Mouse (Mus musculus): Measurements from ENCODE around the gene Olfr620.

The Olfr620 gene

GRCm38 (mm10) chr7:103612434-103612833 lies at the start of gene Olfr620:
Gene Olfr620 (minus strand): TSS chr7:103612534.
- no peak for DNase-seq (ENCODE audit: low read depth)

- no peak for DNase-seq (ENCODE audit: low read depth)
Observed at GRCm38 (mm10) chr7:103644070-103644469, 31.7 kb upstream of the Olfr620 start.

GRCm38 (mm10) chr7:103642602-103643001 lies 30.3 kb upstream of the Olfr620 start, which contains the start of gene Olfr622:
Gene Olfr622 (minus strand): TSS chr7:103642702.
- DNase-seq (ENCODE audit: low read depth) = no peak

- no peak for DNase-seq (ENCODE audit: low read depth)
Observed at GRCm38 (mm10) chr7:103636795-103637194, 24.5 kb upstream of the Olfr620 start.

GRCm38 (mm10) chr7:103607425-103607824 lies 4.9 kb downstream of the Olfr620 start:
- DNase-seq (ENCODE audit: low read depth) = no peak

GRCm38 (mm10) chr7:103600275-103600674 lies 12.1 kb downstream of the Olfr620 start, which contains the start of gene Olfr619:
Gene Olfr619 (plus strand): TSS chr7:103600575.
- DNase-seq (ENCODE audit: low read depth) = no peak

- no peak for DNase-seq (ENCODE audit: low read depth)
Observed at GRCm38 (mm10) chr7:103589803-103590202, 22.5 kb downstream of the Olfr620 start, which contains the start of gene Olfr618. Gene Olfr618 (plus strand): TSS chr7:103590103.

- no peak for DNase-seq (ENCODE audit: low read depth)
Observed at GRCm38 (mm10) chr7:103572761-103573160, 39.6 kb downstream of the Olfr620 start, which contains the start of gene Olfr617. Gene Olfr617 (plus strand): TSS chr7:103573061.

- DNase-seq (ENCODE audit: low read depth) = no peak
Observed at GRCm38 (mm10) chr7:103569043-103569442, 43.3 kb downstream of the Olfr620 start, which contains the start of gene Olfr616. Gene Olfr616 (minus strand): TSS chr7:103569143.

GRCm38 (mm10) chr7:103555779-103556178 lies 56.6 kb downstream of the Olfr620 start, which contains the start of gene Olfr615:
Gene Olfr615 (plus strand): TSS chr7:103556079.
- no peak for DNase-seq (ENCODE audit: low read depth)
